Mouse (Mus musculus): ENCODE measurements around the gene Vps45.
"Not testable (repeated sequence)": the region's sequence is repeated elsewhere in the genome, so short reads cannot be mapped to it uniquely, and the experiment has no call there.

The Vps45 gene

DNA sequence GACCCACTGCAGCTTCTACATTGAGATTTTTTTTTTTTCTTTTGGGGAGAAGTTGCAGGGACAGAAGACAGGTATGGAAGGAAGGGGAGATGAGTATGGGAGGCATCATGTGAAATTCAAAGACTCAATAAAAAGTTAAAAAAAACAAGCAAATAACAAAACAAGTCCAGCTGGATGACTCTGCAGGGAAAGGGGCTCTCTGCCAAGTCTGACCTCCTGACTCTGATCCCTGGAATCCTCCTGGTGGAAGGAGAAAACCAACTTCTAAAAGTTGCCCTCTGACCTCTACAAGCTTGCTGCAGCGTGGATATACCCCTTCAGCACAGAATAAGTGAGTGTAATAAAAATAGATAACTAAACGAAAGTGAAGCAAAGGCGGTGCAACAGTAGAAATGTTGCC is 20.4 kb upstream of the Vps45 start:
- no peak for DNase-seq (ENCODE audit: extremely low spot score, low spot score)

DNA sequence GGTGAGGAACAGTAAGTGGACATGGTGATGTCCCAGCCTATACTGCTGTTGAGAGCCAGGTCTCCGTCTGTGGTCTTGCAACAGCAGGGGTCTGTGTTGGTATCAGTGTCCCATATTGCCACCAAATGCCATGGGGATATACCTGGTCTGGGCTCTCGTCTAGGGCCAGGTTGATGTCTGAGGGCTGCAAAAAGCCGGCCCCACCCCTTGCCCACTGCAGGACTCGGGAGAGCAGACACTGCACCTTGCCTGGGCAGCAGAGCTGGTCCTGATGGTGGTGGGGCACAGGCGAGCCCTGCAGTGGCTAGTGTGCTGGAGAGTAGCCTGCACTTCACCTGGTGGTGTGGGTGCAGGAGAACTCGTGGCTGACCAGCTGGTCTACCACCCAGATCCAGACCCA is 19.8 kb upstream of the Vps45 start:
- no peak for DNase-seq (ENCODE audit: extremely low spot score, low spot score)

DNA sequence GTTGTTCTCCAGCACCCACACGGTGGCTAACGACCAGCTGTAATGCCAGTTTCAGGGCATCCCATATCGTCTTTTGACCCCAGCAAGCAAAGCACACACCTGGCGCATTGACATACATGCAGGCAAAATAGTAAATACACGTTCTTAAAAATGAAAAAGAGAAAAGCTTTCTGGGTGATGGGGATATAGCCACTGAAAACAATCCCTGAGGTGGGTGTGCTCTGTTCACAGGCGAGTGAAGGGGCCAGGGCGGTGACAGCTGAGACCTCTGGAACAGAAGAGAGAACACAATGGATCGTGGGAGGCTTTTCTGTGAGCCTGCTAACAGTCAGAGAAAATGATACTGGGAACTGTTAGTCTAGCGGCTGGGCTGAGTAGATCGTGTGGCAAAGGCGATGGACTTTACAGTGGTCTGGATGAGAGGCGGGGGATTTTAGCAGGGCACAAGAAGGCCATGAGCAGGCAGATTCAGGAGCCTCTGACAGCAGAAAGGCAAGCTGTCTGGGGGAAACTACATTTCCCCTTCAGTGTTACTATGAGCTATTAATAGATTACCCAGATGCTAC is 14.7 kb upstream of the Vps45 start:
- no peak for DNase-seq (ENCODE audit: extremely low spot score, low spot score)

DNA sequence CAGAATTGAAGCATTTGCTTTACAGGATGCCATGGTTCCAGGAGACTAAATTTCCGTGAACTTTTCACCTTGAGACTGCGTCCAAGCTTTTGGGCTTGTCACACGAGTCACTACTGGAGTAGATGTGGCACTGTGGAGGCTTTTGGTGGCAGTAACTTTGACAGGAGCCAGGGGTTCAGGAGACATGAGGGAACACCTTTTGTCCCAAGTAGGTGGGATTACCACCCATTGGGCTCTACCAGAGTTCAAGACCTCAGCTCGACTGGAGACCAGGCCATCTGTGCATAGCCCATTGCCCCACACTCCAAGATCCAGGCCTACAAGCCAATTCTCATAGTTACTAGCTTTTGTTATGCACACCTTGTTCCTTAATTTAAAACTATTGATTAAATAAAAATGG is 12.0 kb upstream of the Vps45 start:
- no peak for DNase-seq (ENCODE audit: extremely low spot score, low spot score)

- no peak for DNase-seq (ENCODE audit: extremely low spot score, low spot score)
These were observed 11.3 kb upstream of the Vps45 start for GRCm38 (mm10) chr3:96069542-96069941.

DNA sequence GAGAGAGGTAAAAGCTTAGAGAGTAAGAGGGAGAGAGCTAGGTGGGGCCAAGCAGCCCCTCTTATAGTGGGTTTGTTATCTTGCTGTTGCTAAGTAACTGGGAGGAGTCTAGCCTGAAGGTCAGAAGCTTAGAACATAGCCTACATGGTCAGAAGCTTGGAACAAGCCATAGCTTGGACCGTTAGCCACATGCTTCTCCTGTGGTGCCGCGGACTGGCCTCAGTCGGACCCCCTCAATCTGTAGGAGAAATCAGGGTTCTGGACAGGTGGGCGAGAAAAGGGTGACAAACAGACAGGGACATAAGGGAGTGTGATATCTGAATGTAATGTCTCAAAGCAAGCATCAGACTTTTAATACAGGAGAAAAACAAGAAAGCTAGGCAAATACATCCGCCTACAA is 10.8 kb upstream of the Vps45 start:
- DNase-seq (ENCODE audit: extremely low spot score, low spot score), result no peak

DNA sequence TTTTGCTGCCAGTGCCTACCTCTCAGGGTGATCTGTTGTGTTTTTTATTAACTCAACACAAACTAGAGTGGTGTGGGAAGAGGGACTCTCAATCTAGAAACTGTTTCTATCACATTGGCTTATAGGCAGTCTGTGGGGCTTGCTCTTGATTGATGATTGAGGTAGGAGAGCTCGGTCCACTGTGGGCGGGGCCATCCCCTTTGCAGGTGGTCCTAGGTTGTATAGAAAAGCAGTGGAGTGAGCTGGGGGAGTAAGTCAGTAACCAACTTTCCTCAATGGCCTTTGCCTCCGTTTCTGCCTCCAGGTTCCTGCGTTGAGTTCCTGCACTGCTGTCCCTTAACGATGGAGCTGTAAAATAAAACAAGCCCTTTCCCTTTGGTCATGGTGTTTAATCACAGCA is 8.5 kb upstream of the Vps45 start:
- DNase-seq (ENCODE audit: extremely low spot score, low spot score), result no peak

GRCm38 (mm10) chr3:96065754-96066375 is 7.6 kb upstream of the Vps45 start:
- DNase-seq (ENCODE audit: extremely low spot score, low spot score), result no peak

GRCm38 (mm10) chr3:96065147-96065546 is 6.9 kb upstream of the Vps45 start:
- DNase-seq (ENCODE audit: extremely low spot score, low spot score), result no peak

- DNase-seq (ENCODE audit: extremely low spot score, low spot score), result no peak
These were observed 6.0 kb upstream of the Vps45 start for GRCm38 (mm10) chr3:96064217-96064616.

- no peak for DNase-seq (ENCODE audit: extremely low spot score, low spot score)
These were observed 5.0 kb upstream of the Vps45 start for GRCm38 (mm10) chr3:96063299-96063698.

- no peak for DNase-seq (ENCODE audit: extremely low spot score, low spot score)
These were observed 1.9 kb upstream of the Vps45 start for GRCm38 (mm10) chr3:96060146-96060545.

GRCm38 (mm10) chr3:96057747-96058204 is 490 bp downstream of the Vps45 start:
- DNase-seq (ENCODE audit: extremely low spot score, low spot score), result peak; percentile 95

GRCm38 (mm10) chr3:96056031-96056430 is 2.2 kb downstream of the Vps45 start:
- DNase-seq (ENCODE audit: extremely low spot score, low spot score), result no peak

- no peak for DNase-seq (ENCODE audit: extremely low spot score, low spot score)
These were observed 3.0 kb downstream of the Vps45 start for GRCm38 (mm10) chr3:96055294-96055693.

DNA sequence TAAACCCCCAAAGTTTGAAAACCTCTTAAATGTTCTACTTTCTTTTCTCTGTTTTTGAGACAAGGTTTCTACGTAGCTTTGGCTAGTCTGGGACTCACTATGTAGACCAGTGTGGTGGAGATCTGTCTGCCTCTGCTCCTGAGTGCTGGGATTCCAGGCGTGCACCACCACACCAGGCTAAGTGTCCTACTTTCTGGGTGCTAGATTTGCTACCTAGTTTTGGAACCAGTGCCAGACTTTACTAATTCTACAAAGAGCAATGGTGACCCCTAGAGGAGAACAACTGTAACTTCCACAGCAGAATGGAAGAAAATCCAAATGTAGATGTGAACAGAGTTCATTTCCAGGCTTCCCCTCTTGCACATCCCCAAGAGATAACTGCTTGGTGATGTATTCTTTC is 6.4 kb downstream of the Vps45 start:
- no peak for DNase-seq (ENCODE audit: extremely low spot score, low spot score)

DNA sequence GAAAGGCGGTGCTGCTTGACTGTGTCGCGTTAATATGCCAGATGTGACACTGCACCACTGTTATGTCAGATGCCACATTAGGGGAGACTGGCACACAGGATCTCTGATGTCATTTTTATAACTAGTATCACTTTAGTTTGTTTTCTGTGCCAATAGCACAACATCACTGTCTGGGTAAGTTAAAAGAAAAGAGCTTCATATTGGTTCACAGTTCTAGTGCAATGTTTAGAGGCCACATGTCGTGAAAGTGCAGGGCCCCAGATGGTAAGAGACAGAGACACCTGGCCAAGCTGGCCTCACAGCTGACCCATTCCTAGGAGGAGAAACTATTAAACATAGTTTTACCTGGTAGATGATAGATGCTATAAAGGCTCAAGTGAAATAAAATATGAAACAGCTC is 7.1 kb downstream of the Vps45 start:
- DNase-seq (ENCODE audit: extremely low spot score, low spot score), result no peak

- no peak for DNase-seq (ENCODE audit: extremely low spot score, low spot score)
These were observed 7.5 kb downstream of the Vps45 start for GRCm38 (mm10) chr3:96050779-96051178.

DNA sequence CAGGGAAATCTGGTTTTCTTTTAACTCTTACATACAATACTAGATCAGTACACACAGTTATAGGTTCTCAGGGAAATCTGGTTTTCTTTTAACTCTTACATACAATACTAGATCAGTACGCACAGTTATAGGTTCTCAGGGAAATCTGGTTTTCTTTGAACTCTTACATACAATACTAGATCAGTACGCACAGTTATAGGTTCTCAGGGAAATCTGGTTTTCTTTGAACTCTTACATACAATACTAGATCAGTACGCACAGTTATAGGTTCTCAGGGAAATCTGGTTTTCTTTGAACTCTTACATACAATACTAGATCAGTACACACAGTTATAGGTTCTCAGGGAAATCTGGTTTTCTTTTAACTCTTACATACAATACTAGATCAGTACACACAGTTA is 13.7 kb downstream of the Vps45 start:
- DNase-seq (ENCODE audit: extremely low spot score, low spot score), result not testable (repeated sequence)

GRCm38 (mm10) chr3:96043104-96043503 is 15.2 kb downstream of the Vps45 start:
- DNase-seq (ENCODE audit: extremely low spot score, low spot score), result no peak

GRCm38 (mm10) chr3:96041079-96041478 is 17.2 kb downstream of the Vps45 start:
- no peak for DNase-seq (ENCODE audit: extremely low spot score, low spot score)

GRCm38 (mm10) chr3:96040663-96041006 is 17.6 kb downstream of the Vps45 start:
- no peak for DNase-seq (ENCODE audit: extremely low spot score, low spot score)

- no peak for DNase-seq (ENCODE audit: extremely low spot score, low spot score)
These were observed 18.2 kb downstream of the Vps45 start for GRCm38 (mm10) chr3:96039857-96040662.

Measured in neural tube, embryonic 10.5 days (tissue).